Mouse (Mus musculus) heart, postnatal 0 days (tissue): ENCODE results near the gene Olfr1135.

Experiments
- CTCF ChIP-seq: IDR thresholded peaks from 2 replicates; pipeline ENCODE4 v1.5.1; 2016; ENCODE audit warnings: antibody characterized with exemption, control low read depth, low read depth
- EP300 ChIP-seq: IDR thresholded peaks from 2 replicates; pipeline ENCODE4 v1.6.1; 2016; ENCODE audit warnings: antibody characterized with exemption, low read depth

GRCm38 (mm10) chr2:87713079-87713478, 39.6 kb upstream of the Olfr1135 start, which contains the start of gene Olfr1137:
- TF ChIP-seq CTCF (no peak), EP300 (no peak)
